Mouse (Mus musculus): ENCODE measurements around the gene Disc1. TPM values are rescaled to one million over a fixed set of nuclear protein-coding genes. Genes with fewer than 3 reads are reported as not detected.

Disc1 gene
- 1 to 10 TPM; 2.2 to 2.9 TPM for total RNA-seq (2021)

- intact Hi-C loops (cut with DNase I) = no loop called here
Observed at GRCm38 (mm10) chr8:125053505-125054435, at the start of gene Disc1. Disc1 (plus strand) TSS chr8:125054195.

GRCm38 (mm10) chr8:125012695-125013627 lies 41.0 kb upstream of the Disc1 start, which contains the start of gene Tsnax:
Tsnax (plus strand) TSS chr8:125012997.
- intact Hi-C loops (cut with DNase I) = loop anchor here (2.0 kb wide), 3 partner anchors 22 to 116 kb away; partner anchors contain the start of genes Egln1, Exoc8 and Sprtn
- DNase-seq = peak; percentile 87 to 91

More at GRCm38 (mm10) chr8:125053505-125054435, at the start of gene Disc1:
- peak; percentile 57 to 71 for DNase-seq

DNA sequence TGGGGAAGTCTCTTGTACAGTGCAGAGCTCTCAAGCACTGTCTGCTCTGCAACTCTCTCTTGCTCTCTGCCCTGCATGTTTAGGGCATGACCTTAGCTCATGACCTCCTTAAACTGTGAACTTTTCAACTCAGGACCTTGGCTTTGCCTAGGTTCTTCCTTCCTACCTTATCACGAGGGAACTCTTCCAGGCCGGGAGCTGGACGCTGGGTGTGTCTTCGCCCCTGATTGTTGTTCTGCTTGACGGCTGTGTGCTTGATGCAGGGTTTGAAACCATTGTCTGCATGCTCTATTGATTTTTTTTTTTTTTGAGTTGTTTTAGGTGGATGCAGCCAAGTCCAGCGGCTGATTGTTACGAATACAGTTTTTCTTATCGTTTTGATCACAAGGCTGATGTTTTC lies 29.9 kb upstream of the Disc1 start:
- DNase-seq = no peak
- intact Hi-C loops (cut with DNase I) = no loop called here

GRCm38 (mm10) chr8:125027211-125027610 lies 26.8 kb upstream of the Disc1 start:
- no peak for DNase-seq
- intact Hi-C loops (cut with DNase I) = no loop called here

DNA sequence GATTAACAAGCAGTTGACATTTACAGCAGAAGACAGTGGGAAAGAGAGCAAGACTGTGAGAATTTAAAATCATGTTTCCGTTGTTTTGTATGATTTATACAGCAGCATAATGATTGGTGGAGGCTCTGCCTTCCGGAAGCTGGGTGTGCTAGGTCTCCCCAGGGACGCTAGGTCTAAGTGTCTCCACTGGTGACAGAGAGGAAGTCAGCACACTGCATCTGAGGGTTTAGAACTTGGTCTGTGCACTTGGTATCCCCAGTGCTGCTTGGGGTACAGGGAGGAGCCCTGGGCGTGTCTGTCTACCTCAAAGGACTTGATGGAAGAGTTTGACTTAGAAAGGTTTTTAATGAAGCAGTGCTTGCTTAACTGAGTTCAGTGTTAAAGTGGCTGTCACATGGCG lies 25.2 kb upstream of the Disc1 start:
- DNase-seq = no peak
- intact Hi-C loops (cut with DNase I) = no loop called here

GRCm38 (mm10) chr8:125031276-125031675 lies 22.7 kb upstream of the Disc1 start:
- intact Hi-C loops (cut with DNase I) = loop anchor here (10.0 kb wide), 1 partner anchor 296 kb away; no protein-coding TSS in a partner anchor
- DNase-seq = no peak

DNA sequence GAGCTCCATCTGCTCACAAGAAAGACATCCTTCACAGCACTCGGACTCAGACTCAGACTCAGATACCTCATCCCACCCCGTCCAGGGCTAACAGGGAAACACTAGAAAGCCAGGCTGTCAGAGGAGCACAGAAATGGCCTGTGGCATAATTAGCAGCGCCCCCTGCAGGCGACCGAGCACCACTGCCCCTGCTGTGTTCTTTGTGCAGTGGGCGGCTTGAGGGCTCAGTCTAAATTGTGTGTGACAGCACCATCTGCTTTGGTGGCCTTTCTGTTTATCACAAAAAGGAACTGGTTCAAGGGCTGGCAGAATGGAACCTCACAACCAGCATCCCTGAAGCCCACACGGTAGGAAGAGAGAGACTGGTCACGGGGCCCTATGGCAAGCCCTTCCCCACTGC lies 19.3 kb upstream of the Disc1 start:
- peak; percentile 75 to 82 for DNase-seq
- intact Hi-C loops (cut with DNase I) = loop anchor here (2.0 to 10.0 kb wide), 3 partner anchors 22 to 300 kb away; partner anchors contain the start of genes Exoc8, Sprtn and Tsnax

DNA sequence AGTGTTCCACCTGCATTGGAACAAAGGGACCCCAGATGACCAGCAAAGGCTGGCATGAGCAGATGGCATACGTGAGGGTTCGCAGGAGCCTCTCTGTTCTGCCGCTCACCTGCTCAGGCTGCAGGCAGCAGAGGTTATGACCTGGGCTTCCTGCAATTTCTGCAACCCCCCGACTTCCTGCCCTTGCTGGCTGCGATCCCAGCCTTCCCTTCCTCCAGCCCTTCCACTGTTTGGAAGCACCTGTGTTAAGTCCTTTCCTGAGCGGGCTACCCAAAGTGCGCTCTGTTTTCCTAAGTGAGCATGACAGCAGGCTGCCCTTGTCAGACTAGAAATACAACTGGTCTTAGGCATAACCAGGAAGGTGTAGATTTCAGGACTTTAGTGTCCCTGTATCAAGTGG lies 16.9 kb upstream of the Disc1 start:
- DNase-seq = peak in 1 of 2 experiments; percentile 45
- intact Hi-C loops (cut with DNase I) = loop anchor here (2.0 to 10.0 kb wide), 2 partner anchors 88 to 302 kb away; partner anchors contain the start of gene Egln1

GRCm38 (mm10) chr8:125038731-125039130 lies 15.3 kb upstream of the Disc1 start:
- intact Hi-C loops (cut with DNase I) = loop anchor here (10.0 kb wide), 1 partner anchor 304 kb away; no protein-coding TSS in a partner anchor
- no peak for DNase-seq

- no peak for DNase-seq
- intact Hi-C loops (cut with DNase I) = no loop called here
Observed at GRCm38 (mm10) chr8:125040587-125041375, 13.2 kb upstream of the Disc1 start.

DNA sequence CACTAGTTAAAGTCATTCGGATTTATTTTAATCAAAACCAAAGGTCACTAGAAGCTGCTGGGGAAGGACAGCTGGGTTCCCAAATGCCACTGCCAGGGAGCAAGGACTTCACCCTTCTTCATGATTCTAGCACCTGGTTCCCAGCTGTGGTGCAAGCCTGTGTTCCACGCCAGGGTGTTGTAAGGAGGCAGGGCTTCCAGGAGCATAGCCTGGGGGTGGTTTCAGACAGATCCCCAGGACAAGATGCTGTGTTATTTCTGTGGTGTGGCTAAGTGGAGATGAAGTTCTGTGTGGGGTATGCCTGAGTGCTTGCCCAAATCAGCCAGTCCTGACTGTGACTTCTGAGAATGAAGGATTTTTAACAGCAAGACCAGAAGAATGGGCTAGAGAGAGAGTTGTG lies 12.5 kb upstream of the Disc1 start:
- intact Hi-C loops (cut with DNase I) = no loop called here
- DNase-seq = no peak

DNA sequence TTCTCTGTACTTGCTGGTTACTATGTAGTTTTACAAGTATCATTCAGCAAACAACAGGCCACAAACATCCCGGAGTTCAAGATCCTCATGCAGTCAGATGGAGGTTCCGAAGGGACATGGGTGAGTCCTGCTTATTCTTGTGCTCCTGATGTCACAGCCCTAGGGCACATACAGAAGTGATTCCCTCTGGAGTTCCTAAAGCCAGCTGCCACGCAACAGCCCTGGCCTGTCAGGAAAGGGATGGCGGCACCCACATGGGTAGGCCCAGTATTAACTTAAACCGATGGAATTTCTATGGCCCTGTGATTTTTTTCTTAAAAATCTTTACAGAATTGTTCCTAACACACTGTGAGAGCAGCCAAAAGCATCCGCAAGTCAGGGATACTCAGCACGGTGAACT lies 10.6 kb upstream of the Disc1 start:
- intact Hi-C loops (cut with DNase I) = no loop called here
- no peak for DNase-seq

DNA sequence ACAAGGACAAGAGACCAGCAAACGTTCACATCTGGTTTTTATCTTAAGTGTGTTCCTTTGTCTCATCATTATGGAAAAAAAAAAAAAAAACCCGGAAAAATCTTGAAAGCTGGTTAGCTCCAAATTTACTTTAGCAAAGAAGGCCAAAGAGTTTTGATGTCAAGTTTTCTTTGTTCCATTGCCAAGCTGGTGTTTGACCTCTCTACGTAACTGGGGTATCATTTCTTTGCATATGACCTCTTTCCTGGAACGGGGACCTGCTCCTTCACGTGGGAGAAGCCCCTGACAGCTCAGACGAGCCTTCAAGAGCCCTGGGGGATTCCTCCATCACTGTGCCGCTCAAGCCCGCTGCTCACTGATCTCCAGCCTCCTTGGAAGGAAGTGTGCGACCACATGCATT lies 10.1 kb upstream of the Disc1 start:
- no peak for DNase-seq
- intact Hi-C loops (cut with DNase I) = no loop called here

DNA sequence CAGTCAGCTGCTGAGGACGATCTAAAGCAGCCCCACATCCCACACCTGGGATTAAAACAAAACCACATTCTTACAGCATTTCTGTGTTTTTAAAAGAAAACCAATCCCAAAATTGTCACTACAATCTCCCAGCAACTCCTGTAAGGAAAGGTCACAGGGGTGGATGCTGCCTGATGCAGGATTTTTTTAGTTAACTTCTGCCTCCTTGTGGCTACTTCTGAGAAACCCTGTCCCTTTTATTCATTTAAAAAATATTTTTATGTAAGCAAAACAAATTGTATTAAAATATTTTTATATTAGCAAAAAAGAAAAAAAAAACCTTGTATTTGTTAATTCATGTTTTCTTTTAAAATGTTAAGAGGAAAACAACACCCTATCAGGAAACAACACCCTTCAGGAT lies 8.2 kb upstream of the Disc1 start:
- DNase-seq = no peak
- intact Hi-C loops (cut with DNase I) = no loop called here

DNA sequence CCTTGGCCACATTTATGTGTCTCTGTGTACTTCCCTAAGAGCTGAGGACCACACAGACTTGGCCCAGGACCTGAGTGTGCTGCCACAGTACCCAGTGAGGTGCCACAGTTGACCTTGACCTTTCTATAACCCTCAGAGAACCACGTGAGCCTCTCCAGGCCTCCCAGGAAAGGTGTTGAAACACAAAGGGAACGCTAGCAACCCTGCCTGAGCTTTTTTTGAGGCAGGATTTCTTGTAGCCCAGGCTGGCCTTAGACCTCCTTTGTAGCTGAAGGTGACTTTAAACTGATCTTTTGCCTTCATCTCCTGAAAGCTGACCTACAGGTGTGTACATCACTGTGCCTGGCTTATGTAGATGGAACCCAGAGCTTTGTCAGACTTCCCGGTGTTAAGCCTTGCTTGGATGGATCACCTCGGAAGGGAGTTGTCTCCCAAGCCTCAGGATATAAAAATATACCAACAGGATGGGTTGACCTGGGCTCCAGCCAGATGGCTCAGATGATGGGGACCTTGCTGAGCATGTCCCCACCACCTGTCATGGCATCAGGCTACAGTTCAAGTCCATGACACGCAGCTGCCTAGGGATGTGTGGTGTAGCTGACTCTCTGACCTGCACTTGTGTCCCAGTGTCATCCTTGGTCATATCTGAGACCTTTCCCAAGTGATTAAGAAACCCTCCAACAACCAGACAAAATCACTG lies 4.8 kb upstream of the Disc1 start:
- DNase-seq = no peak
- intact Hi-C loops (cut with DNase I) = no loop called here

- no peak for DNase-seq
- intact Hi-C loops (cut with DNase I) = no loop called here
Observed at GRCm38 (mm10) chr8:125049826-125050225, 4.2 kb upstream of the Disc1 start.

DNA sequence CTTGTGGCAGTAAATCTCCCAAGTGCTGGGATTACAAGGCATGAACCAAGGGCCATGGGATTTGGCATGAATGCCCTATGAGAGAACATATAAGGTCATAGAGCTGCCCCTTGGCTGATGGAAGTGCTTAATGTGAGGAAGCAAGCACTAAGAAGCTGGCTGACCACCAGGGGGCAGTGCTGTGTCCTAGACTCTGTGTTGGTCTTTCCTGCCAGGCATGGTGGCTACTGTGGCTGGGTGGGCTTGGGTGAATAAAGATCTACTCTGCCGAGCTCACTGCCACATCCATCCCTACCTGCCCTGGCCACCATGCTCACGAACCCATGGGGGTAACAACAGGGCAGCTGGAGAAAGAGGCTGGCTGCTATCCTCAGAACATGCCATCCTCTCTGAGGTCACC lies 2.0 kb upstream of the Disc1 start:
- intact Hi-C loops (cut with DNase I) = no loop called here

GRCm38 (mm10) chr8:125054436-125054810 lies 428 bp downstream of the Disc1 start:
- DNase-seq = peak; percentile 67 to 77
- intact Hi-C loops (cut with DNase I) = no loop called here

More for the DNA sequence above, 2.0 kb upstream of the Disc1 start:
- peak; percentile 73 to 85 for DNase-seq

GRCm38 (mm10) chr8:125060904-125061303 lies 6.9 kb downstream of the Disc1 start:
- DNase-seq = no peak
- intact Hi-C loops (cut with DNase I) = no loop called here
